Mouse (Mus musculus) CH12.LX (cell line): ENCODE measurements around the gene Pdss2.

Experiments
- CHD2 ChIP-seq: IDR thresholded peaks from 2 replicates; pipeline ENCODE4 v1.6.1; 2011; ENCODE audit warnings: low read length, improper control_type of control experiment
- CTCF ChIP-seq, 2 experiments: IDR thresholded peaks in 1 of 2; conservative IDR thresholded peaks in 1 of 2; 2 replicates each; pipeline ENCODE4 v1.5.1; 2011 to 2012; ENCODE audit warnings: low read depth in 2 of 2, low read length in 2 of 2, improper control_type of control experiment in 1 of 2, inconsistent platforms in 1 of 2, mild to moderate bottlenecking in 1 of 2, moderate library complexity in 1 of 2
- E2F4 ChIP-seq: IDR thresholded peaks from 2 replicates; pipeline ENCODE4 v1.6.1; 2011; ENCODE audit warnings: low read depth, low read length, improper control_type of control experiment; ENCODE audit not compliant: insufficient replicate concordance
- EP300 ChIP-seq: IDR thresholded peaks from 2 replicates; pipeline ENCODE4 v1.6.1; 2011; ENCODE audit warnings: low read length, improper control_type of control experiment
- KAT2A ChIP-seq: IDR thresholded peaks from 2 replicates; pipeline ENCODE4 v1.6.1; 2012; ENCODE audit warnings: low read length, improper control_type of control experiment, inconsistent platforms; ENCODE audit not compliant: insufficient replicate concordance
- MAFK ChIP-seq: IDR thresholded peaks from 2 replicates; pipeline ENCODE4 v1.6.1; 2011; ENCODE audit warnings: low read length, improper control_type of control experiment; ENCODE audit not compliant: insufficient replicate concordance
- MAX ChIP-seq: IDR thresholded peaks from 2 replicates; pipeline ENCODE4 v1.6.1; 2011; ENCODE audit warnings: low read length, improper control_type of control experiment
- POLR2A ChIP-seq: IDR thresholded peaks from 2 replicates; pipeline ENCODE4 v1.6.1; 2011; ENCODE audit warnings: low read depth, mild to moderate bottlenecking, improper control_type of control experiment, low read length
- POLR2AphosphoS2 ChIP-seq: IDR thresholded peaks from 2 replicates; pipeline ENCODE4 v1.6.1; 2011; ENCODE audit warnings: low read depth, low read length, improper control_type of control experiment
- RAD21 ChIP-seq: IDR thresholded peaks from 2 replicates; pipeline ENCODE4 v1.6.1; 2011; ENCODE audit warnings: low read depth, mild to moderate bottlenecking, low read length, improper control_type of control experiment, moderate library complexity
- SIN3A ChIP-seq: IDR thresholded peaks from 2 replicates; pipeline ENCODE4 v1.6.1; 2012; ENCODE audit warnings: low read length, improper control_type of control experiment, inconsistent platforms
- USF2 ChIP-seq: conservative IDR thresholded peaks from 2 replicates; pipeline ENCODE4 v1.6.1; 2011; ENCODE audit warnings: low read depth, low read length, improper control_type of control experiment
- ZMIZ1 ChIP-seq: IDR thresholded peaks from 2 replicates; pipeline ENCODE4 v1.6.1; 2012; ENCODE audit warnings: low read depth, mild to moderate bottlenecking, inconsistent platforms, low read length, improper control_type of control experiment
- ZNF384 ChIP-seq: IDR thresholded peaks from 2 replicates; pipeline ENCODE4 v1.6.1; 2012; ENCODE audit warnings: low read depth, low read length, improper control_type of control experiment, inconsistent platforms

DNA sequence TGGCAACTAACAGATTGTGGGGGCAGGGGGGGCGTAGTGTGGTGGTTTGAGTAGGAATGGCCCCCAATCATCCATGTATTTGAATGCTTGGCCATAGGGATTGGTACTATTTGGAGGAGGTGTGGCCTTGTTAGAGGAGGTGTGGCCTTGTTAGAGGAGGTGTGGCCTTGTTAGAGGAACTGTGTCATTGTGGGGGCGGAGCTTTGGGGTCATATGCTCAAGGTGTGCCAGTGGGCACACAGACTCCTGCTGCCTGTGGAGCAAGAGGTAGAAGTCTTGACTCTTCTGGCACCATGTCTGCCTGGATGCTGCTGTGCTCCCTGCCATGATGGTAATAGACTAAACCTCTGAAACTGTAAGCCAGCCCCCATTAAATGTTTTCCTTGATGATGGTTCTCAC is 21.1 kb upstream of the Pdss2 start:
- TF ChIP-seq KAT2A: no peak
- TF ChIP-seq POLR2A: no peak
- TF ChIP-seq EP300: no peak
- no peak for TF ChIP-seq POLR2AphosphoS2
- no peak for TF ChIP-seq ZMIZ1
- TF ChIP-seq CTCF (conservative IDR thresholded peaks at IDR 0.05 in 1 of 2, IDR thresholded peaks at IDR 0.05 in 1 of 2; ENCODE audit: low read depth in 2 of 2, low read length in 2 of 2): no peak
- TF ChIP-seq ZNF384: no peak
- no peak for TF ChIP-seq CHD2
- no peak for TF ChIP-seq MAX
- no peak for TF ChIP-seq RAD21
- no peak for TF ChIP-seq MAFK
- TF ChIP-seq E2F4: no peak
- no peak for TF ChIP-seq USF2
- no peak for TF ChIP-seq SIN3A
